Mouse (Mus musculus) E14TG2a.4 (cell line): ENCODE results near the gene Rack1.
A peak's percentile ranks its signal among the peaks of the same experiment; 100 is the strongest.

Experiments used
- CTCF ChIP-seq: conservative IDR thresholded peaks from 2 replicates; pipeline ENCODE4 v1.5.1; 2014; ENCODE audit warnings: low read length
- NANOG ChIP-seq: IDR thresholded peaks from 2 replicates; pipeline ENCODE4 v1.6.1; 2014; ENCODE audit warnings: borderline replicate concordance, low read length, mixed read lengths
- POU5F1 ChIP-seq: IDR thresholded peaks from 2 replicates; pipeline ENCODE4 v1.6.1; 2014; ENCODE audit warnings: low read length, borderline replicate concordance

- peak; percentile 69 for TF ChIP-seq CTCF
- no peak for TF ChIP-seq POU5F1
- TF ChIP-seq NANOG: no peak
Measured at GRCm38 (mm10) chr11:48776664-48777063, 23.5 kb upstream of the Rack1 start.
